Mouse (Mus musculus) heart, embryonic 11.5 days (tissue): ENCODE measurements around the gene Gm45753. TPM values are rescaled to one million over a fixed set of nuclear protein-coding genes. Genes with fewer than 3 reads are reported as not detected.
"Not testable (repeated sequence)": the region's sequence is repeated elsewhere in the genome, so short reads cannot be mapped to it uniquely, and the experiment has no call there.

Source experiments
- ATAC-seq: fragments of 200-750 bp; cut with Nextera tagmentation; replicated peaks from 2 replicates; pipeline ENCODE4 v1.8.0; 2017; ENCODE audit warnings: moderate library complexity; ENCODE audit not compliant: insufficient number of reproducible peaks, low FRiP score, low TSS enrichment
- H3K27ac ChIP-seq: fragments of 300-500 bp; sonication (generic); 2 replicates; pipeline ENCODE4 v1.5.1; 2014; ENCODE audit warnings: mild to moderate bottlenecking, low read depth, low read length
- H3K27me3 ChIP-seq: fragments of 300-500 bp; sonication (generic); 2 replicates; pipeline ENCODE4 v1.6.1; 2014; ENCODE audit warnings: mild to moderate bottlenecking, low read length, mixed read lengths; ENCODE audit not compliant: control insufficient read depth, insufficient read depth
- H3K36me3 ChIP-seq: fragments of 300-500 bp; sonication (generic); 2 replicates; pipeline ENCODE4 v1.6.1; 2014; ENCODE audit warnings: mild to moderate bottlenecking, low read length, moderate library complexity, mixed read lengths; ENCODE audit not compliant: control insufficient read depth, insufficient read depth
- H3K4me1 ChIP-seq: fragments of 300-500 bp; sonication (generic); 2 replicates; pipeline ENCODE4 v1.6.1; 2014; ENCODE audit warnings: low read length; ENCODE audit not compliant: control insufficient read depth, insufficient read depth
- H3K4me2 ChIP-seq: fragments of 300-500 bp; sonication (generic); 2 replicates; pipeline ENCODE4 v1.6.1; 2014; ENCODE audit warnings: mild to moderate bottlenecking, moderate library complexity
- H3K4me3 ChIP-seq: fragments of 300-500 bp; sonication (generic); 2 replicates; pipeline ENCODE4 v1.5.1; 2014; ENCODE audit warnings: low read depth, low read length
- H3K9ac ChIP-seq: fragments of 300-500 bp; sonication (generic); 2 replicates; pipeline ENCODE4 v1.6.1; 2014; ENCODE audit warnings: mild to moderate bottlenecking, low read depth, low read length, moderate library complexity
- H3K9me3 ChIP-seq: fragments of 300-500 bp; sonication (generic); replicated peaks from 2 replicates; pipeline ENCODE4 v1.6.1; 2016; ENCODE audit warnings: low read length; ENCODE audit not compliant: control insufficient read depth
- WGBS: fragments of 180-500 bp; shearing (Covaris S2); extraction: QIAGEN DNeasy Blood & Tissue Kit; methylation state at CpG from one replicate; pipeline ENCODE4 v1.1.7; 2014; ENCODE audit not compliant: insufficient replicate concordance; 5-methylcytosine and 5-hydroxymethylcytosine counted together
- polyA plus RNA-seq: library from polyadenylated mRNA; unstranded; fragments of >200 nt; fragmentation: Nextera tagmentation; extraction: Ambion mirVana; gene quantifications from 2 replicates; pipeline ENCODE4 v1.2.1, GENCODE M21; 2014

The Gm45753 gene
- polyA plus RNA-seq, 1 experiment from 2014 or later: not detected

DNA sequence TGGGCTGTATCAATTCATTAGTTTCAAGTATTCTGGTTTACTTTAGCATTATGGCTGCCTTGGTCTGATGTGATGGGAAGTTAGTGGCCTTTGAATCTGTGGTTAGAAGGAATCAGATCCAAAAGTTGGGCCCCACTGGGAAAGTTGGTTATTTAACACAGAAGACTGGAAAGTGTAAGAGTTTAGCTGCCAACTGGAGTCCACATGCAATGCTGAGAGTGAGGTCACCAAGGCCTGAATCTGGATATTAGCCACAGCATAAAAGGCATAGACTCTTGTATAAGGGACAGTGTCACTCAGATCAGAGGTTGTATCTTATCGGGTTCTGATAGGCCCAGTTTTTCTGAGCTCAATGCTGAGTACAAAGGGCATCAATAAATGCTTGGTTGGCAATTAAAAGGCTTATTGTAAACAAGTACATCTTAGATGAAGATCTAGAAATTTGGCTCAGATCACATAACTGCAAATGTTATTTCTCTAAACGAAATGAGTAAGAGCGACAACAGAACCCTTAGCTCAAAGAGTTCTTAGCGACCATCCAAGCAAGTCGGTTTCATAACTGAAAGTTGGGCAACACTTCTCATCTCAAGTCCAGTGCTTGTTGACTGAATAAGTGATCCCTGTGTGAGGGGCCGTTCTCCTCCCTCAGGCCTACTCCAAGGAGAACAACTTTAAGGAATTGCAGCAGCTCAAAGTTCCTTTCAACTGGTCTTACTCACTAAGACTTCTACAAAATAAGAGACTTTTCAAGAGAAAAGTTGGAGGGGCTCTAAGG lies 21.1 kb upstream of the Gm45753 start:
- H3K4me1 ChIP-seq: no peaks in the 10 kb centered on the region
- 88% methylated on average over 6 of the region's 6 CpGs for WGBS

DNA sequence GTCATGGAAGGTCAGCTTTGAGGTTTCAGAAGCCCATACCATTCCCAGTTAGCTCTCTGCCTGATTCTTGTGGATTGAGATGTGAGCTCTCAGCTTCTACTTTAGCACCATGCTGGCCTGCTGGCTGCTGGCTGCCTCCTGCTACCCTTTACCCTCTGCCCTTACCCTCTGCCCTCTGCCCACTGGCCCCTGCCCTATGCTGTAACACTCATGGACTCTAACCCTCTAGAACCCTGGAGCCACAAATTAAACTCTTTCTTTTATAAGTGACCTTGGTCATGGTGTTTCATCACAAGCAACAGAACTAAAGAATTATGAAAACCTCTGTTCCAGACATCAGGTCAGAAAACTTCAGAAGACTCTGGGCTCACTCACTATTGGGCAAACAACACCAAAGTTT lies 18.8 kb upstream of the Gm45753 start:
- H3K4me3 ChIP-seq, H3K9ac ChIP-seq, H3K9me3 ChIP-seq, H3K27me3 ChIP-seq, H3K27ac ChIP-seq, H3K4me1 ChIP-seq, H3K4me2 ChIP-seq, H3K36me3 ChIP-seq, ATAC-seq: not testable (repeated sequence)

More for the DNA sequence above, 21.1 kb upstream of the Gm45753 start:
- H3K27me3 ChIP-seq: no peaks in the 10 kb centered on the region
- H3K36me3 ChIP-seq: no peaks in the 10 kb centered on the region
- no peak overlapping the region for H3K4me2 ChIP-seq
- H3K27ac ChIP-seq: no peak overlapping the region
- H3K9ac ChIP-seq: no peak overlapping the region
- no peak overlapping the region for H3K4me3 ChIP-seq
- ATAC-seq: no peak
- H3K9me3 ChIP-seq: no peaks in the 10 kb centered on the region

DNA sequence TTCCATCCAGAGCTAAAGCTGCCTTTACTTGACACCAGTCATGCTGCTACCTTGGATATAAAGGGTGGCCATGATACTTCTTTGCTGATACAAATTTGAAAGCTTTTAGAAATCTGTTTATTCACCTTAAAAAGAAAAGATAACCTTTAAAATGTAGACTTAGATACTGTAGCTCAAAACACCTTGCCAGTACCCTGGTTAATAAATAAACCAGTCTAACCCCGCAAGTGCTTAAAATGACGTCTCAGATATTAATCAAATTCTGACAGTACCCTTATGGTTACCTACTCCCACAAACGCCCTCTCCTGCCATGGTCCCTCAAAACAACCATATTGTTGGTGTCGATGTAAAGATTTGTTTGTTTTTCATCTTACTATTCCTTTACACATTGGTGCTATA lies 15.9 kb upstream of the Gm45753 start:
- no peaks in the 10 kb centered on the region for H3K27me3 ChIP-seq
- ATAC-seq: no peak
- no peak overlapping the region for H3K4me2 ChIP-seq
- no peaks in the 10 kb centered on the region for H3K9me3 ChIP-seq
- no peaks in the 10 kb centered on the region; the same call in 1 of the 2 replicates for H3K4me1 ChIP-seq
- no peak overlapping the region for H3K27ac ChIP-seq
- H3K9ac ChIP-seq: no peak overlapping the region
- WGBS: 69% methylated on average over 4 of the region's 4 CpGs
- H3K36me3 ChIP-seq: no peaks in the 10 kb centered on the region
- no peak overlapping the region for H3K4me3 ChIP-seq

DNA sequence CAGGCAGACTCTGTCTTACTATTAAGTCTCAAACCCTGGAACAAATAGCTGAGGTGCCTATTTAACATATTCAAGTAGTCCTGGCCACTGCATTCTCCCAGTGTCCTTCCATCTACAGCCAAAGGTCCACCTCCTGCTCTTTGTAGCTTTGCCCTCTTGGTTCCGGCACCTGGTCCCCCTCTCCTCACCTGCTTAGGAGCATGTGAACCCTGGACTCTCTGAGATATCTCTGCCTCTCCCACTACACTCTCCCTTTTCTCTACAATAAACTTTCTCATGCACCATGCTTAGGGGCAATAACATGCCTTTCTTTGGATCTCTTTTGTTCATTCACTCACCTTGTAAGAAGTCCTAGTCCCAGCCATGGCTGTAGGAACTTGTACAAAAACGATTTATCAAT lies 13.1 kb upstream of the Gm45753 start:
- H3K27me3 ChIP-seq: no peaks in the 10 kb centered on the region
- 72% methylated on average over 2 of the region's 2 CpGs for WGBS
- no peak for ATAC-seq
- H3K36me3 ChIP-seq: no peaks in the 10 kb centered on the region
- no peaks in the 10 kb centered on the region; the same call in 1 of the 2 replicates for H3K4me1 ChIP-seq
- no peak overlapping the region for H3K9ac ChIP-seq
- no peaks in the 10 kb centered on the region for H3K9me3 ChIP-seq
- H3K4me2 ChIP-seq: no peak overlapping the region
- H3K4me3 ChIP-seq: no peak overlapping the region
- H3K27ac ChIP-seq: no peak overlapping the region

DNA sequence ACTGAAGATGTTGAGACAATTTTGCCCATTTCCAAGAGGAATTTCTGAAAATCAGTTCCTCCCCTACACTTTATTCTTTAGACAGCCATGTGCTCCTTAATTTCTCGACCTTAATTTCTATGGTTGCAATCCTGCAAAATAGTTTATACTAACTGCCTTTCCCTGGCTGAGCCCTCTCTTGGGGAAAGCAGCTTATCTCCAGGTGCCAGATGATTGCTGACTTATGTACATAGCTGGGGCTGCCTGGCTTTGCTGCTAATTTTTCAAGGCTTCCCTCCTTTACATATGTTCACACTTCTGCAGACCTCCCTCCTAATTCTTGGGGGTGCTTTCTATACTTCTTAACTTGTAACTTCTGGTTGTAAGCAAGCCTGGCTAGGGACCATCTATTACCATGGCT lies 12.7 kb upstream of the Gm45753 start:
- Histone ChIP-seq H3K4me3 (no peak overlapping the region), H3K27ac (no peak overlapping the region), H3K9me3 (no peaks in the 10 kb centered on the region), H3K9ac (no peak overlapping the region), H3K27me3 (no peaks in the 10 kb centered on the region), H3K4me1 (no peaks in the 10 kb centered on the region; the same call in 1 of the 2 replicates), H3K4me2 (no peak overlapping the region), H3K36me3 (no peaks in the 10 kb centered on the region)
- whole genome bisulfite sequencing: 55% methylated on average over 1 of the region's 1 CpGs
- no peak for ATAC-seq

DNA sequence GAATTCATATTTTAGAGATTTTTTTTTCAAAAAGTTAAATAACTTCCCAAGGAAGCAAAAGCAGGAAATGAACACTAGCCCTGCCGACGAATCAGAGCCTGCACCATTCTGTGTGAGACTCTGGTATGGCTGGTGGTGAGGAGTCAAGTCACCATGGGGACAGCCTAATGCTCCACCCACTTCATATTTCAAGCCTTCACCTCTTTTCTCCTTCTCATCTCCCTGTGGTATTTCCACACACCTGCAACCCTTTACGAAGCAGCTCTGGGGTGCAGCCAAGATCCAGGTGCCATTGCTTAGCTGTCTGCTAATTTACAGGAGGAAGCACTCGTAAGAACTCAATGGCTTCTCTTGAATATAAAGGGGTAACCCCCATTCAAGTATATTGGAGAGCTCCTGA lies 2.7 kb upstream of the Gm45753 start:
- H3K27me3 ChIP-seq: no peaks in the 10 kb centered on the region
- H3K4me1 ChIP-seq: no peaks in the 10 kb centered on the region
- no peak overlapping the region for H3K27ac ChIP-seq
- 81% methylated on average over 4 of the region's 4 CpGs for WGBS
- H3K4me3 ChIP-seq: no peak overlapping the region
- H3K36me3 ChIP-seq: no peaks in the 10 kb centered on the region
- no peak overlapping the region for H3K9ac ChIP-seq
- H3K9me3 ChIP-seq: no peaks in the 10 kb centered on the region
- no peak overlapping the region for H3K4me2 ChIP-seq
- ATAC-seq: no peak

DNA sequence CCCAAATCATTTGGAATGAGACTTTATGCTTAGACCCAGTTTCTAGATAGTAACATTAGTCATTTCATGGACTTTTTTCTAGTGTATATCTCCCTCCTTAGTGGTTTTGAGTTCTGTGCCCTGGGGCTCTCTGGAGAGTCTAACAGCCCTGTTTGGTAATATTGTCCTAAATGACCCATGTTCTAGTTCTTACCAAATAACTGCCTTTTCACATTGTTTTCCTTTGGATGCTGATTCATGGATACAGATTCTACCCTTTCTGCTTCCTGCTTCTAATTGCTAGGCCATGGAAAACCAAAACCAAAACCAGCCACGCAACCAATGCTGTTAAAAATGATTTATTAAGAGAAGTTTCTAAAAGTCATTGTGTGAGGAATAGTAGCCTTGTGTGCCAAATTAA lies 2.8 kb downstream of the Gm45753 start:
- no peaks in the 10 kb centered on the region for H3K36me3 ChIP-seq
- H3K9ac ChIP-seq: no peak overlapping the region
- 73% methylated on average over 1 of the region's 1 CpGs for WGBS
- no peak for ATAC-seq
- H3K27me3 ChIP-seq: no peaks in the 10 kb centered on the region
- H3K4me3 ChIP-seq: no peak overlapping the region
- H3K27ac ChIP-seq: no peak overlapping the region
- H3K4me1 ChIP-seq: no peaks in the 10 kb centered on the region
- H3K4me2 ChIP-seq: no peak overlapping the region
- no peaks in the 10 kb centered on the region for H3K9me3 ChIP-seq

DNA sequence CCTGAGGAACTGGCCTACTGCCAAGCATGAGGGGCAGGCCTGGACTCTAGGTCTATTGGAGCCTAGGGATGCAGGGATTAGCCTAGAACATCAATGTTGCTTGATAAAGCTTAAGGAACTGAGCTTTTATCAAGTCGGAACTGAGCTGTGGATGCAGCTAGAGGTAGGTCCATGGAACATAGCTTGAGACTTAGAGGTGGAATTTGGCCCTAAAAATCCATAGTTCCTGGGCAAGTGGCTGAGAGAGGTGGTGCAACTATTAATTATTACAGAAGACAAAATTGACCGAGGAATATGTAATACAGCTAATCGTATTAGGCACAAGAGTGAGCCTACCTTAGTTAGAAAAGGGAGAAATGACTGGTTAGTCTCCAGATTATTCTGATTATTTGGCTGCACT lies 3.9 kb downstream of the Gm45753 start:
- H3K9me3 ChIP-seq: no peaks in the 10 kb centered on the region
- H3K27me3 ChIP-seq: no peaks in the 10 kb centered on the region
- H3K36me3 ChIP-seq: no peaks in the 10 kb centered on the region
- no peak overlapping the region for H3K4me3 ChIP-seq
- H3K27ac ChIP-seq: no peak overlapping the region
- 79% methylated on average over 3 of the region's 3 CpGs for WGBS
- H3K4me1 ChIP-seq: no peaks in the 10 kb centered on the region
- no peak overlapping the region for H3K4me2 ChIP-seq
- H3K9ac ChIP-seq: no peak overlapping the region
- no peak for ATAC-seq

DNA sequence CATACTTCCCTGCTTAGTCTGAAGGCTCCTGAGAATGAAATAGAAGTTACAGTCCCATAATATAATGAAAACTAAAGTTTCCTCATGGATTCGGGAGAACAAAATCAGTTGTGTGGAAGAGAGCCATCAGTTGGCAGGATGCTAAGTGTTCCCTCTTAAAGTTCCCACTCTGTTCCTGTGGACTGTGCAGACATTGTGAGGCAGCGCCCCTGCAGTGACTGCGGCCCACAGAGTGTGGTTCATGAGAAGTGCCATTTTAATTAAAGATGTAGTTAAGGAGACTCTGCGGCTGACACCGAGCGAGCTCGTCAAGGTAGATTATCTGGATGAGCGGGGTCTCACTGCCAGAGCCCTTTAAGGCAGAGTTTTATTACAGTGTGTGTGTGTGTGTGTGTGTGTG lies 5.9 kb downstream of the Gm45753 start:
- no peaks in the 10 kb centered on the region for H3K4me1 ChIP-seq
- no peak overlapping the region for H3K9ac ChIP-seq
- no peak for ATAC-seq
- no peak overlapping the region for H3K27ac ChIP-seq
- 79% methylated on average over 8 of the region's 8 CpGs for whole genome bisulfite sequencing
- H3K9me3 ChIP-seq: no peaks in the 10 kb centered on the region
- H3K36me3 ChIP-seq: no peaks in the 10 kb centered on the region
- H3K4me2 ChIP-seq: no peak overlapping the region
- no peaks in the 10 kb centered on the region for H3K27me3 ChIP-seq
- no peak overlapping the region for H3K4me3 ChIP-seq
